Mouse (Mus musculus): ENCODE data around the gene Gm7356. TPM values are rescaled to one million over a fixed set of nuclear protein-coding genes. Genes with fewer than 3 reads are reported as not detected.
"Not testable (repeated sequence)": the region's sequence is repeated elsewhere in the genome, so short reads cannot be mapped to it uniquely, and the experiment has no call there.

The Gm7356 gene
- polyA plus RNA-seq, 2 experiments, result not detected

DNA sequence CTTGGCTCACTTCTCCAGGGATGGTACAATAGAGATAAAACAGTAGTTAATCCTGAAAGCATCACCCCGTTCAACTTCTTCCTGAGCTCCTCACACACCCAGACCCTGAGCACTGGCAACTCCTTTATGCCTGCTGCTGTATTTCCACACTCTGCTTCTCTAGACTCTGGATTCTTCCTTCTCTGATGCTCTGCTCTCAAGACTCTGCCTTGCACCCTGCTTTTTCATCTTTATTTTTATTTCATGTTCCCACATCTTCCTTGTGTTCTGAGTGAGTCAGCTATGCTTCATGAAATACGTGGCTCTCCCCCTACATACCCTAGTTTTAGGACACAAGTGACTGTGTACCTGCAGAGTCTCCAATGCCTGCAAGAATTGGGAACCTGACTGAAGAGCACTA, 38.5 kb downstream of the Gm7356 start:
- 30% methylated on average over 1 of the region's 2 CpGs for WGBS
- ATAC-seq (ENCODE audit: low FRiP score, low read depth); DNase-seq (ENCODE audit: low spot score): not testable (repeated sequence)

DNA sequence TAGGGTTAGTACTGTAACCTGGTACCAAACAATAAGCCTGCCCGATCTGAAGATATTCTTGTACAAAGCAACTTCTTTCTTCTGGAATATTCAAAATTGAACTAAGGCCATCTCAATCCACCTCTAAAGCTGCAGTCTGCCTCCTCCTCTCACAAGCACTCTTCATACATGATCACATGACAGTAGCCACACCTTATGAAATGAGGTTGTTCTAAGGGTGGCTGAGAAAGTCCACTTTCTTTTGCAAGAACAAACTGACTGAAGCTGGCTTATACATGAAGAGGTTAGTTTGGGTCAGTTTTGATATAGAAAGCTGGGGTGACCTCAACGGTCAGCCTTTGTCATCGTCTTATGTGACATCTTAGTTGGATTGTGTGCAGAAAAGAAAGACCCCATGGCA, 41.3 kb downstream of the Gm7356 start:
- H3K9ac ChIP-seq (ENCODE audit: low read depth, low read length, severe bottlenecking); H3K4me1 ChIP-seq (ENCODE audit: control insufficient read depth, insufficient read depth, low read length); H3K27me3 ChIP-seq (ENCODE audit: control insufficient read depth, insufficient read depth, low read length); H3K27ac ChIP-seq (replicated peaks; ENCODE audit: low read depth, low read length); H3K4me2 ChIP-seq (replicated peaks; ENCODE audit: low read depth, low read length, severe bottlenecking); ATAC-seq (ENCODE audit: low FRiP score, low read depth); DNase-seq (ENCODE audit: low spot score); H3K4me3 ChIP-seq (replicated peaks; ENCODE audit: low read length); H3K36me3 ChIP-seq (ENCODE audit: control insufficient read depth, insufficient read depth, low read length); H3K9me3 ChIP-seq (ENCODE audit: control insufficient read depth, low read length): not testable (repeated sequence)
- 93% methylated on average over 3 of the region's 3 CpGs for WGBS

More for the DNA sequence above, 38.5 kb downstream of the Gm7356 start:
- not testable (repeated sequence) for H3K4me3 ChIP-seq (replicated peaks; ENCODE audit: low read length); H3K4me1 ChIP-seq (ENCODE audit: control insufficient read depth, insufficient read depth, low read length); H3K9ac ChIP-seq (ENCODE audit: low read depth, low read length, severe bottlenecking); H3K27ac ChIP-seq (replicated peaks; ENCODE audit: low read depth, low read length); H3K36me3 ChIP-seq (ENCODE audit: control insufficient read depth, insufficient read depth, low read length); H3K4me2 ChIP-seq (replicated peaks; ENCODE audit: low read depth, low read length, severe bottlenecking); H3K9me3 ChIP-seq (ENCODE audit: control insufficient read depth, low read length); H3K27me3 ChIP-seq (ENCODE audit: control insufficient read depth, insufficient read depth, low read length)

DNA sequence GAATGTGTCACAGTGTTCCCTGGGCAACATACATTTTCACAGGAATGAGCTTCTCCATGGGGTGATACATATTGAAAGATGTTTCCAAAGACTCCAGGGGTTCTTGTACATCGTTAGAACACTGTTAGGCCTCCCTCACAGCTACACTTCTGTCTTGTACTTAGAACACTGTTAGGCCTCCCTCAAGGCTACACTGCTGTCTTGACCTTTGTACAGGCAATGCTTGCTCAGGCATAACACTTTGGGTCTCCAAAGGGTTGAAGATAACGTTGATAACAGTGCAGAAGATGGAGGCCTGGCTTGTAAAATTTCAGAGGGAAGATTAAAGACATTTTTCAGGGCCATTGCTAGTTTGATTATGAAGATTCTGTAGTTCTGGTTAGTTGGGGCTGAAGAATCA, 45.4 kb downstream of the Gm7356 start:
- 49% methylated on average over 1 of the region's 2 CpGs for WGBS

GRCm38 (mm10) chr17:13951570-13951969, 51.9 kb downstream of the Gm7356 start:
- not testable (repeated sequence) for H3K4me2 ChIP-seq (replicated peaks; ENCODE audit: low read depth, low read length, severe bottlenecking); H3K9me3 ChIP-seq (ENCODE audit: control insufficient read depth, low read length); H3K27me3 ChIP-seq (ENCODE audit: control insufficient read depth, insufficient read depth, low read length); H3K27ac ChIP-seq (replicated peaks; ENCODE audit: low read depth, low read length); H3K9ac ChIP-seq (ENCODE audit: low read depth, low read length, severe bottlenecking); H3K4me3 ChIP-seq (replicated peaks; ENCODE audit: low read length); H3K4me1 ChIP-seq (ENCODE audit: control insufficient read depth, insufficient read depth, low read length); ATAC-seq (ENCODE audit: low FRiP score, low read depth); DNase-seq (ENCODE audit: low spot score); H3K36me3 ChIP-seq (ENCODE audit: control insufficient read depth, insufficient read depth, low read length)
- WGBS, result 100% methylated on average over 1 of the region's 1 CpGs

More for the DNA sequence above, 45.4 kb downstream of the Gm7356 start:
- H3K9ac ChIP-seq (ENCODE audit: low read depth, low read length, severe bottlenecking); H3K27ac ChIP-seq (replicated peaks; ENCODE audit: low read depth, low read length); H3K27me3 ChIP-seq (ENCODE audit: control insufficient read depth, insufficient read depth, low read length); H3K36me3 ChIP-seq (ENCODE audit: control insufficient read depth, insufficient read depth, low read length); H3K4me3 ChIP-seq (replicated peaks; ENCODE audit: low read length); ATAC-seq (ENCODE audit: low FRiP score, low read depth); H3K9me3 ChIP-seq (ENCODE audit: control insufficient read depth, low read length); H3K4me1 ChIP-seq (ENCODE audit: control insufficient read depth, insufficient read depth, low read length); DNase-seq (ENCODE audit: low spot score); H3K4me2 ChIP-seq (replicated peaks; ENCODE audit: low read depth, low read length, severe bottlenecking): not testable (repeated sequence)

Other genes starting within 250 kb of the Gm7356 start
- 48.1 and 58.9 TPM in 2 replicates for gene Afdn, start 243.2 kb downstream of the Gm7356 start, polyA plus RNA-seq (2012; rRNA removed)
- gene Afdn, start 243.2 kb downstream of the Gm7356 start, polyA plus RNA-seq (2014; fragmentation: Nextera tagmentation; extraction: Ambion mirVana), result 76.7 and 80.4 TPM in 2 replicates
- gene Tcte2, start 241.9 kb downstream of the Gm7356 start, polyA plus RNA-seq (2012; rRNA removed), result 4.4 and 4.6 TPM in 2 replicates
- 4.4 and 5.2 TPM in 2 replicates for gene Tcte2, start 241.9 kb downstream of the Gm7356 start, polyA plus RNA-seq (2014; fragmentation: Nextera tagmentation; extraction: Ambion mirVana)
- gene Gm7168, start 55.3 kb downstream of the Gm7356 start, polyA plus RNA-seq (2012; rRNA removed), result 0.06 TPM in 1 of 2 replicates, not detected in the other
- gene Gm7168, start 55.3 kb downstream of the Gm7356 start, polyA plus RNA-seq (2014; fragmentation: Nextera tagmentation; extraction: Ambion mirVana), result 0.11 TPM in 1 of 2 replicates, not detected in the other
- gene Gm7358, start 55.8 kb upstream of the Gm7356 start, polyA plus RNA-seq (2012; rRNA removed), result not detected in 2 replicates
- gene Gm7358, start 55.8 kb upstream of the Gm7356 start, polyA plus RNA-seq (2014; fragmentation: Nextera tagmentation; extraction: Ambion mirVana), result not detected in 2 replicates
- gene Dact2, start 200.6 kb upstream of the Gm7356 start, polyA plus RNA-seq (2012; rRNA removed), result 1.3 and 2.3 TPM in 2 replicates
- gene Dact2, start 200.6 kb upstream of the Gm7356 start, polyA plus RNA-seq (2014; fragmentation: Nextera tagmentation; extraction: Ambion mirVana), result 0.69 and 0.99 TPM in 2 replicates

Data from limb, embryonic 14.5 days (tissue).